Mouse (Mus musculus) limb, embryonic 14.5 days (tissue): ENCODE data around the gene Rassf6. TPM values are rescaled to one million over a fixed set of nuclear protein-coding genes. Genes with fewer than 3 reads are reported as not detected.

Experiments used
- ATAC-seq: fragments of 200-750 bp; cut with Nextera tagmentation; 2 replicates; pipeline ENCODE4 v1.8.0; 2017; ENCODE audit warnings: low read depth, moderate number of reproducible peaks, moderate TSS enrichment; ENCODE audit not compliant: low FRiP score
- DNase-seq: peaks from one replicate; pipeline ENCODE4 v3.0.0-alpha.2; 2015; ENCODE audit warnings: low spot score
- H3K27ac ChIP-seq: fragments of 300-500 bp; sonication (generic); replicated peaks from 2 replicates; pipeline ENCODE4 v1.5.1; 2014; ENCODE audit warnings: low read depth, mild to moderate bottlenecking, low read length, moderate library complexity, mixed read lengths
- H3K27me3 ChIP-seq: fragments of 300-500 bp; sonication (generic); 2 replicates; pipeline ENCODE4 v1.6.1; 2014; ENCODE audit warnings: low read length, mixed read lengths; ENCODE audit not compliant: control insufficient read depth, insufficient read depth
- H3K36me3 ChIP-seq: fragments of 300-500 bp; sonication (generic); 2 replicates; pipeline ENCODE4 v1.6.1; 2014; ENCODE audit warnings: mild to moderate bottlenecking, low read length, moderate library complexity, mixed read lengths; ENCODE audit not compliant: control insufficient read depth, insufficient read depth
- H3K4me1 ChIP-seq: fragments of 300-500 bp; sonication (generic); 2 replicates; pipeline ENCODE4 v1.6.1; 2014; ENCODE audit warnings: antibody characterized with exemption, low read length, mixed read lengths; ENCODE audit not compliant: control insufficient read depth, insufficient read depth
- H3K4me2 ChIP-seq: fragments of 300-500 bp; sonication (generic); replicated peaks from 2 replicates; pipeline ENCODE4 v1.6.1; 2014; ENCODE audit warnings: low read depth, mild to moderate bottlenecking, low read length, moderate library complexity; ENCODE audit not compliant: severe bottlenecking
- H3K4me3 ChIP-seq: fragments of 300-500 bp; sonication (generic); replicated peaks from 2 replicates; pipeline ENCODE4 v1.5.1; 2014; ENCODE audit warnings: low read length
- H3K9ac ChIP-seq: fragments of 300-500 bp; sonication (generic); 2 replicates; pipeline ENCODE4 v1.6.1; 2014; ENCODE audit warnings: mild to moderate bottlenecking, low read depth, low read length, moderate library complexity; ENCODE audit not compliant: severe bottlenecking
- H3K9me3 ChIP-seq: fragments of 300-500 bp; sonication (generic); 2 replicates; pipeline ENCODE4 v1.6.1; 2016; ENCODE audit warnings: low read length; ENCODE audit not compliant: control insufficient read depth
- POLR2A ChIP-seq: fragments of 200-500 bp; IDR thresholded peaks from 2 replicates; pipeline ENCODE4 v1.8.0; 2012; ENCODE audit warnings: inconsistent platforms, mild to moderate bottlenecking, moderate library complexity, borderline replicate concordance; ENCODE audit not compliant: insufficient read depth, insufficient read length; ENCODE audit errors: extremely low read depth
- WGBS: fragments of 180-500 bp; shearing (Covaris S2); extraction: QIAGEN DNeasy Blood & Tissue Kit; methylation state at CpG from one replicate; pipeline ENCODE4 v1.1.7; 2014; 5-methylcytosine and 5-hydroxymethylcytosine counted together
- polyA plus RNA-seq, 2 experiments: library from polyadenylated mRNA; depleted of rRNA in 1 of 2; stranded (reverse) in 1 of 2; unstranded in 1 of 2; fragments of >200 nt; fragmentation: Nextera tagmentation in 1 of 2; extraction: Ambion mirVana in 1 of 2; gene quantifications; 2 replicates each; pipeline versions ENCODE4 v1.2.1 to v1.2.3; 2012 to 2014

Rassf6 gene
- polyA plus RNA-seq, 2 experiments, result 1.2 to 3.3 TPM

- 80% methylated on average over 2 of the region's 2 CpGs for WGBS
- no peaks in the 10 kb centered on the region for H3K36me3 ChIP-seq
- H3K4me2 ChIP-seq, result no peak overlapping the region
- no peaks in the 10 kb centered on the region for H3K9me3 ChIP-seq
- H3K27me3 ChIP-seq, result no peaks in the 10 kb centered on the region
- no peak overlapping the region for H3K27ac ChIP-seq
- ATAC-seq (no peak), DNase-seq (no peak)
- no peak overlapping the region for H3K4me3 ChIP-seq
- H3K9ac ChIP-seq, result no peak overlapping the region
- H3K4me1 ChIP-seq, result no peaks in the 10 kb centered on the region
- no peak for TF ChIP-seq POLR2A
These were observed 37.1 kb upstream of the Rassf6 start for GRCm38 (mm10) chr5:90677560-90677959.

DNA sequence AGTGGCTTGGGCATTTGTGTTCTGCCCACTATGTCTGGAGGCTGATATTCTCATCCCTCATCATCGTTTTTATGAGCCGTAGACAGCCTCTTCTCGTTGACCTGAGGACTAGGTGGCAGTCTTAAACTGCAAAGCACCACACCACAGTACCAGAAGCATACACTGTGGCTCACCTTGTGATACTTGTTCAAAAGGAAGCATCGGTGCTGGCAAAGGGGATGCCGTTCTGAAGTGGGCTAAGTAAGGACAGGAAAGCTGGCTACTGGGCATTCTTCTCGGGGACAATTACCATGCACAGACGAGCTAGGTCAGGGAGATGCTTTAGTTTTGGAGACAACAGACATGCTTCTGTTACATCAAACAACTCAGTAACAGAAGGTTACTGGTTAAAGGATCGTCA is 21.4 kb upstream of the Rassf6 start:
- Histone ChIP-seq H3K4me3 (no peak overlapping the region), H3K4me1 (no peaks in the 10 kb centered on the region), H3K4me2 (no peak overlapping the region), H3K36me3 (no peaks in the 10 kb centered on the region), H3K9ac (no peak overlapping the region), H3K27me3 (no peaks in the 10 kb centered on the region), H3K9me3 (no peaks in the 10 kb centered on the region), H3K27ac (no peak overlapping the region)
- no peak for ATAC-seq
- no peak for TF ChIP-seq POLR2A
- no peak for DNase-seq
- WGBS, result 68% methylated on average over 8 of the region's 8 CpGs

- no peak for ATAC-seq
- Histone ChIP-seq H3K4me3 (no peak overlapping the region), H3K27me3 (no peaks in the 10 kb centered on the region), H3K27ac (no peak overlapping the region), H3K9ac (no peak overlapping the region), H3K4me2 (no peak overlapping the region), H3K9me3 (no peaks in the 10 kb centered on the region), H3K4me1 (no peaks in the 10 kb centered on the region), H3K36me3 (no peaks in the 10 kb centered on the region)
- 17% methylated on average over 9 of the region's 9 CpGs for WGBS
- peak; percentile 70 for DNase-seq
- no peak for TF ChIP-seq POLR2A
These were observed 21.0 kb upstream of the Rassf6 start for GRCm38 (mm10) chr5:90661436-90661835.

DNA sequence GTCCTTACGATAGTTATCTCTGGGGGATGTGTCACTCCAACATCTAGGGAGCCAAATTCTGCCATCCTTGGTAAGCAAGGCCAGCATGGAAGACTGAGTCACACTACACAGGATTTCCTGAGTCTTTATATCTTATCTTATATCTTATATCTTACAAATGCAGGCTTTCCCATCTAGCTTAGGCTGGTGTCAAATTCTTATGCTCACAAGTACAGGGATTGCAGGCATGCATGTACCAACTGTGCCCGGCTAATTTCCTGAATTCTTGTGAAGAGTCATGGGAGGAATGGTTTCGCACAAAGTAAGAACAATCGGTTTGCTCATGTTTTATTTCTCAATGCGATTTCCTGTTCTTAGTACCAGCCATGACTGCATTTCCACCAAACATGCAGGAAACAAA is 20.0 kb upstream of the Rassf6 start:
- ATAC-seq (no peak), DNase-seq (no peak)
- Histone ChIP-seq H3K4me1 (no peaks in the 10 kb centered on the region), H3K36me3 (no peaks in the 10 kb centered on the region), H3K27ac (no peak overlapping the region), H3K27me3 (no peaks in the 10 kb centered on the region), H3K4me2 (no peak overlapping the region), H3K9me3 (no peaks in the 10 kb centered on the region), H3K9ac (no peak overlapping the region), H3K4me3 (no peak overlapping the region)
- no peak for TF ChIP-seq POLR2A
- WGBS, result 84% methylated on average over 5 of the region's 5 CpGs

DNA sequence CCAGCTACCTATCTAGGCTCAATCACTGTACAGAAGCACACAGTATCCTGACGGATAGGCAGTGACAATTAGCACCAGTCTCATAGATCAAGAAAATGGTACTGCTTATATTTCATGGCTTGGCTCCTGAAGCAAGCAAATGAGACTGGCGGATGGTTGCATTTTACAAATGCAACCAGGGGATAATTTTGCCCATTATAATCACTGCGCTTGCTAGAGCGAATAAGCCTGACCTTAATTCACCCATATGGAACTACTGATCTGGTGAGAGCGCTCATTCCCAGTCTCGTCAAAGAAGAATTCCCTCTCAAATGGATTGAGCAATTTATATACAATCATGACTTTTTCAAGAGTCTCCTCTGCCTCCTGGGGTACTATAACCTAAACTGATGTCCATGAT is 16.2 kb upstream of the Rassf6 start:
- Histone ChIP-seq H3K27ac (no peak overlapping the region), H3K36me3 (no peaks in the 10 kb centered on the region), H3K27me3 (no peaks in the 10 kb centered on the region), H3K4me3 (no peak overlapping the region), H3K4me1 (no peaks in the 10 kb centered on the region), H3K9me3 (no peaks in the 10 kb centered on the region), H3K4me2 (no peak overlapping the region), H3K9ac (no peak overlapping the region)
- TF ChIP-seq POLR2A, result no peak
- DNase-seq, result no peak
- no peak for ATAC-seq
- 86% methylated on average over 6 of the region's 6 CpGs for WGBS

DNA sequence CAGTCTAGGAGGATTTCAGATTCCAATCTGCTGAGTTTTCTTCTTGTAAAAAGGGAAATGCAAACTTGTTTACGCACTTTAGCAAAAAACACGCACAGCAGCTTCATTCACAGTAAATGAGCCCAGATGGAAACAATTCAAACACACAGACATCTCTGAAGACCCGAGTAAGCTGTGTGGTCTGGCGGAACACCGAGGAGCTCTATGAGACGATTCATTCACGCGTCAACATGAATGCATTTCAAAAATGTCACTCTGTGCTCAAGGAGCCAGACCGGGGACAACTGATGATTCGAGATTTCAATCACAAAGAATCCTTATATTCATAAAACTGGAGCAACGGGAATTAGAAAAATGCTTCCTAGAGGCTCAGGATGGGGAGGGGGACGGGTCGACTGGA is 15.4 kb upstream of the Rassf6 start:
- Histone ChIP-seq H3K36me3 (no peaks in the 10 kb centered on the region), H3K27me3 (no peaks in the 10 kb centered on the region), H3K27ac (no peak overlapping the region), H3K9ac (no peak overlapping the region), H3K9me3 (no peaks in the 10 kb centered on the region), H3K4me1 (no peaks in the 10 kb centered on the region), H3K4me3 (no peak overlapping the region), H3K4me2 (no peak overlapping the region)
- WGBS, result 52% methylated on average over 13 of the region's 13 CpGs
- TF ChIP-seq POLR2A, result no peak
- no peak for ATAC-seq
- DNase-seq, result peak; percentile 25
